Mouse (Mus musculus): ENCODE results near the gene Sema3b. TPM values are rescaled to one million over a fixed set of nuclear protein-coding genes. Genes with fewer than 3 reads are reported as not detected.

Gene Sema3b
- polyA plus RNA-seq, 1 experiment from 2014 or later, result 8.0 TPM

DNA sequence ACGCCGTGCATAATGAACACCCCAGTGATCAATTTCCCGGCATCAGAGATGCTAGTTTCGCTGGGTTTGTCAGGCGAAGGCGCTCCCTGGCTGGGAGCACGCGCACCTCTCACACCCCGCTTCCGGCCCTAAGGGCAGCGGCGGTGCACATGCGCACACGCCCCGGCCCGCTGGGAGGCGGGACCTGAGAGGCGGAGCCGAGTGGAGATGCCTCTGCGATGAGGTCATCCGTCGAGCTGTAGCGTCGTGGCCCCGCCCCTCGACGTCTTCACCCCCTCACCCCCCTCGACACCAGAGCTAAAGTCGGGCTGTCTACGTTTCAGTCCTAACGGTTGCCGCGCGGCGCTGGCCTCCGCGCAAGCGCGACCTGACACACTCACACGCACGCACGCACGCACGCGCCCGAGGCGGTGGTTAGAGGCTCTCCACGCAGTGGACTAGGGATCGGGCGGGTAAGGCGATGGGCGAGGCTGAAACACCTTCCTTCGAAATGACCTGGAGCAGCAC, 54.7 kb downstream of the Sema3b start:
- Histone ChIP-seq H3K36me3 (peaks cover 30% of the 10 kb centered on the region), H3K9me3 (no peaks in the 10 kb centered on the region), H3K27me3 (0 out of 2 replicates have a peak, but pooled peaks cover 3% of the 10 kb centered on the region), H3K4me2 (replicated peaks) (peak overlapping the region; percentile 86), H3K4me1 (peaks cover 53% of the 10 kb centered on the region), H3K4me3 (peak overlapping the region; percentile 79), H3K27ac (peak overlapping the region; percentile 96), H3K9ac (peak overlapping the region; percentile 86)
- ATAC-seq (ENCODE audit: low FRiP score, low read depth), result peak; percentile 94
- WGBS, result under 1% methylated on average over 53 of the region's 53 CpGs

- peak; percentile 33 for ATAC-seq (ENCODE audit: low FRiP score, low read depth)
- peak overlapping the region; percentile 86 for H3K4me2 ChIP-seq (replicated peaks)
- 2% methylated on average over 37 of the region's 37 CpGs for whole genome bisulfite sequencing
- 0 out of 2 replicates have a peak, but pooled peaks cover 3% of the 10 kb centered on the region for H3K27me3 ChIP-seq
- peaks cover 23% of the 10 kb centered on the region for H3K36me3 ChIP-seq
- peak overlapping the region; percentile 67 for H3K9ac ChIP-seq
- H3K4me3 ChIP-seq, result peak overlapping the region; percentile 79
- peak overlapping the region; percentile 89 for H3K27ac ChIP-seq
- no peaks in the 10 kb centered on the region for H3K9me3 ChIP-seq
- peaks cover 53% of the 10 kb centered on the region for H3K4me1 ChIP-seq
Measured at GRCm38 (mm10) chr9:107553541-107554318, 55.3 kb downstream of the Sema3b start.

- ATAC-seq (ENCODE audit: low FRiP score, low read depth), result no peak
- peak overlapping the region; percentile 86 for H3K9ac ChIP-seq
- WGBS, result 70% methylated on average over 5 of the region's 5 CpGs
- H3K4me3 ChIP-seq, result peak overlapping the region; percentile 79
- peaks cover 53% of the 10 kb centered on the region for H3K4me1 ChIP-seq
- H3K27me3 ChIP-seq, result 0 out of 2 replicates have a peak, but pooled peaks cover 3% of the 10 kb centered on the region
- H3K4me2 ChIP-seq (replicated peaks), result peak overlapping the region; percentile 86
- peaks cover 14% of the 10 kb centered on the region for H3K36me3 ChIP-seq
- no peaks in the 10 kb centered on the region for H3K9me3 ChIP-seq
- H3K27ac ChIP-seq, result peak overlapping the region; percentile 89; the same call in 1 of the 2 replicates
Measured at GRCm38 (mm10) chr9:107552690-107553393, 56.2 kb downstream of the Sema3b start.

GRCm38 (mm10) chr9:107551890-107552355, 57.1 kb downstream of the Sema3b start:
- H3K27me3 ChIP-seq, result 0 out of 2 replicates have a peak, but pooled peaks cover 3% of the 10 kb centered on the region
- H3K9ac ChIP-seq, result peak overlapping the region; percentile 86
- peak overlapping the region; percentile 79 for H3K4me3 ChIP-seq
- no peaks in the 10 kb centered on the region for H3K9me3 ChIP-seq
- 8% methylated on average over 8 of the region's 8 CpGs for WGBS
- H3K4me1 ChIP-seq, result peaks cover 61% of the 10 kb centered on the region
- ATAC-seq (ENCODE audit: low FRiP score, low read depth), result no peak
- H3K27ac ChIP-seq, result peak overlapping the region; percentile 84
- peaks cover 5% of the 10 kb centered on the region for H3K36me3 ChIP-seq
- H3K4me2 ChIP-seq (replicated peaks), result peak overlapping the region; percentile 86

DNA sequence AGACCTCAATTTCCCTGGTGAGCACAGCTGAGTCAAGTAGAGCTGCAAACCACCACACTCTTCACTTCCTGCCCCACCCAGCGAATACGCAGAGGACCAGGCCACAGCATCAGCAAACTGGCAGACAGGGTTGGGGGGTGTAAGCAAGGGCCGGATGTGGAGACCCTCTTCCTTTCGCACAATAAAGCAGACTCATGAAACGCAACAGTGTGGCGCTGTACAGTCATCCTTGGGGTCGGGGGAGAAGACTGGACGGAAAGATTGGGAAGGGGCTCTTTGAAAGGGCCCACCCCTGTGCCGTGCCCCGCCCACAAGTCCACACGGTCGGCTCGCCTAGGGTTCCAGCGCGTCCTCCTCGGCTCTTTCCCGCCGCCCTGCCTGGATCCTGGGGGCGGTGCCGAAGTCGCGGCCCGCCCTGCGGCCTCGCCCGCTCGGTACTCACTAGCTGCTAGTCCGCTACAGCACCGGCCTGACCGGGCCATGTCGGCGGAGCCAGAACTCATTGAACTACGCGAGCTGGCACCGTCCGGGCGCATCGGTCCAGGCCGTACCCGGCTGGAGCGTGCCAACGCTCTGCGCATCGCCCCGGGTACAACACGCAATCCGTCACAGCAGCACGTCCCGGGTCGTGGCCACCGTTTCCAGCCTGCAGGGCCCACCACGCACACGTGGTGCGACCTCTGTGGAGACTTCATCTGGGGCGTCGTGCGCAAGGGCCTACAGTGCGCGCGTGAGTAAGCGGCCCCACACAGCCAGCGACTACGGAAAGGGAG, 57.7 kb downstream of the Sema3b start, which contains the start of gene Rassf1:
TSS of gene Rassf1 (plus strand) at position 439 of the 773 bp plus-strand sequence.
- Histone ChIP-seq H3K27me3 (0 out of 2 replicates have a peak, but pooled peaks cover 3% of the 10 kb centered on the region), H3K9ac (peak within 1 kb of the TSS; percentile 86), H3K4me1 (peaks cover 61% of the 10 kb centered on the region), H3K4me3 (peak within 1 kb of the TSS; percentile 79), H3K4me2 (replicated peaks) (peak within 1 kb of the TSS; percentile 86), H3K9me3 (no peaks in the 10 kb centered on the region), H3K27ac (peak within 1 kb of the TSS; percentile 84), H3K36me3 (no peaks in the 10 kb centered on the region)
- ATAC-seq (ENCODE audit: low FRiP score, low read depth), result peak; percentile 59
- WGBS, result under 1% methylated on average over 62 of the region's 63 CpGs

GRCm38 (mm10) chr9:107550491-107551116, 58.4 kb downstream of the Sema3b start:
- Histone ChIP-seq H3K9ac (peak overlapping the region; percentile 86), H3K9me3 (no peaks in the 10 kb centered on the region), H3K36me3 (no peaks in the 10 kb centered on the region), H3K27ac (peak overlapping the region; percentile 84; the same call in 1 of the 2 replicates), H3K4me3 (peak overlapping the region; percentile 79), H3K4me1 (peaks cover 61% of the 10 kb centered on the region), H3K27me3 (0 out of 2 replicates have a peak, but pooled peaks cover 3% of the 10 kb centered on the region), H3K4me2 (replicated peaks) (peak overlapping the region; percentile 86)
- ATAC-seq (ENCODE audit: low FRiP score, low read depth), result no peak
- 33% methylated on average over 23 of the region's 23 CpGs for WGBS

- Histone ChIP-seq H3K4me3 (no peak overlapping the region), H3K9ac (no peak overlapping the region), H3K4me1 (peaks cover 62% of the 10 kb centered on the region), H3K36me3 (peaks cover 10% of the 10 kb centered on the region), H3K27ac (no peak overlapping the region), H3K9me3 (no peaks in the 10 kb centered on the region), H3K4me2 (replicated peaks) (no peak overlapping the region), H3K27me3 (0 out of 2 replicates have a peak, but pooled peaks cover 3% of the 10 kb centered on the region)
- no peak for ATAC-seq (ENCODE audit: low FRiP score, low read depth)
- 85% methylated on average over 20 of the region's 20 CpGs for WGBS
Measured at GRCm38 (mm10) chr9:107549297-107550074, 59.5 kb downstream of the Sema3b start.

DNA sequence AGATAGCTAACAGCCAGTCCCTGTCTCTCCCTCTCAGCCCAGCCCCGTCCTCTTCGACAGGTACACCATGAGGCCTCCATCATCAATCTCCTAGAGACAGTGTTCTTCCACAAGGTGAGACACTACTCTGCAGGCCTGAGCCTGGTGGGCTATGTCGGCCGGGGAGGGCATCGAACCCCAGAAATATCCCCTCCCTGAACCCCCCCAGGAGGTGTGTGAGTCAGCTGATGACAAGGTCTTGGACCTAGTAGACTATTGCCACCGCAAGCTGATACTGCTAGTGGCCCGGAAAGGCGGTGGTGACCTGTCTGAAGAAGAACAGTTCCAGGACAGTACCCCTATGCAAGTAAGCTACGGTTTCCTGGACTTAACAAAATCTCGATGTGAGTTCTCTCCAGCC, 60.2 kb downstream of the Sema3b start:
- H3K9me3 ChIP-seq, result no peaks in the 10 kb centered on the region
- 90% methylated on average over 10 of the region's 10 CpGs for WGBS
- H3K4me1 ChIP-seq, result peaks cover 60% of the 10 kb centered on the region
- H3K36me3 ChIP-seq, result peaks cover 17% of the 10 kb centered on the region
- no peak overlapping the region for H3K9ac ChIP-seq
- no peak overlapping the region for H3K4me2 ChIP-seq (replicated peaks)
- no peak for ATAC-seq (ENCODE audit: low FRiP score, low read depth)
- H3K27me3 ChIP-seq, result 0 out of 2 replicates have a peak, but pooled peaks cover 3% of the 10 kb centered on the region
- H3K4me3 ChIP-seq, result no peak overlapping the region
- H3K27ac ChIP-seq, result no peak overlapping the region

DNA sequence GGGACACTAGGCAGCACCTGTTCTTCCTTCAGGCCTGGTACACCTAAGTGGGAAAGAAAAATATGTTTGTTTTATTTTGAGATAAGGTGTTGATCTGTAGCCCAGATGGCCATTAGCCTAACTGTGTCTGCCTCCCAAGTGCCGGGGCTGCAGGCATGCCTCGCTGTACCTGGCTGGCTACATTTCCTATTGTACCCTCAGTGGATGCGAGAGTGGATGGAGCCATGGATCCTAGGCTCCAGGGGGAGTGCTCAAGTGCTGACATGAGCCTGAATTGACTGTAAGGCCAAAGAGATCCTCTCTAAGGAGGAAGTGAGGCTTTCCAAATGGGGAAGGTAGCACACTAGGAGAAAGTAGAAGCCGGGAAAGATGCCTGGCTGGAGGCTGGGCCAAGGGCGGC, 61.1 kb downstream of the Sema3b start:
- Histone ChIP-seq H3K9ac (no peak overlapping the region), H3K4me1 (peaks cover 53% of the 10 kb centered on the region), H3K27ac (no peak overlapping the region), H3K27me3 (0 out of 2 replicates have a peak, but pooled peaks cover 3% of the 10 kb centered on the region), H3K9me3 (no peaks in the 10 kb centered on the region), H3K36me3 (peaks cover 22% of the 10 kb centered on the region), H3K4me3 (no peak overlapping the region), H3K4me2 (replicated peaks) (no peak overlapping the region)
- ATAC-seq (ENCODE audit: low FRiP score, low read depth), result no peak
- 85% methylated on average over 5 of the region's 5 CpGs for WGBS

Measured in limb, embryonic 13.5 days (tissue).